Mouse (Mus musculus) liver, embryonic 15.5 days (tissue): Measurements from ENCODE around the gene Fibp. TPM values are rescaled to one million over a fixed set of nuclear protein-coding genes. Genes with fewer than 3 reads are reported as not detected.

Source experiments
- ATAC-seq: fragments of 200-750 bp; cut with Nextera tagmentation; 2 replicates; pipeline ENCODE4 v1.8.0; 2017; ENCODE audit warnings: moderate number of reproducible peaks, mild to moderate bottlenecking, moderate library complexity; ENCODE audit not compliant: insufficient read depth
- H3K27ac ChIP-seq: fragments of 300-500 bp; sonication (generic); replicated peaks from 2 replicates; pipeline ENCODE4 v1.5.1; 2015; ENCODE audit warnings: mild to moderate bottlenecking, inconsistent platforms
- H3K27me3 ChIP-seq: fragments of 300-500 bp; sonication (generic); 2 replicates; pipeline ENCODE4 v1.6.1; 2015; ENCODE audit warnings: mild to moderate bottlenecking, inconsistent platforms
- H3K36me3 ChIP-seq: fragments of 300-500 bp; sonication (generic); replicated peaks from 2 replicates; pipeline ENCODE4 v1.6.1; 2015; ENCODE audit warnings: moderate library complexity, mild to moderate bottlenecking, inconsistent platforms
- H3K4me1 ChIP-seq: fragments of 300-500 bp; sonication (generic); replicated peaks from 2 replicates; pipeline ENCODE4 v1.6.1; 2015; ENCODE audit warnings: inconsistent platforms
- H3K4me2 ChIP-seq: fragments of 300-500 bp; sonication (generic); 2 replicates; pipeline ENCODE4 v1.6.1; 2015; ENCODE audit warnings: moderate library complexity, mild to moderate bottlenecking, inconsistent platforms
- H3K4me3 ChIP-seq: fragments of 300-500 bp; sonication (generic); replicated peaks from 2 replicates; pipeline ENCODE4 v1.5.1; 2015; ENCODE audit warnings: mild to moderate bottlenecking, inconsistent platforms
- H3K9ac ChIP-seq: fragments of 300-500 bp; sonication (generic); 2 replicates; pipeline ENCODE4 v1.6.1; 2015; ENCODE audit warnings: moderate library complexity, mild to moderate bottlenecking, inconsistent platforms
- H3K9me3 ChIP-seq: fragments of 300-500 bp; sonication (generic); replicated peaks from 2 replicates; pipeline ENCODE4 v1.6.1; 2016; ENCODE audit warnings: inconsistent platforms
- WGBS: fragments of 180-500 bp; shearing (Covaris S2); methylation state at CpG from one replicate; pipeline ENCODE4 v1.1.7; 2015; ENCODE audit warnings: mixed read lengths; ENCODE audit not compliant: insufficient replicate concordance; 5-methylcytosine and 5-hydroxymethylcytosine counted together
- polyA plus RNA-seq: library from polyadenylated mRNA; unstranded; fragments of >200 nt; fragmentation: Nextera tagmentation; extraction: Ambion mirVana; gene quantifications from 2 replicates; pipeline ENCODE4 v1.2.1, GENCODE M21; 2015

Fibp gene
- polyA plus RNA-seq, 1 experiment from 2014 or later: 25.3 TPM

DNA sequence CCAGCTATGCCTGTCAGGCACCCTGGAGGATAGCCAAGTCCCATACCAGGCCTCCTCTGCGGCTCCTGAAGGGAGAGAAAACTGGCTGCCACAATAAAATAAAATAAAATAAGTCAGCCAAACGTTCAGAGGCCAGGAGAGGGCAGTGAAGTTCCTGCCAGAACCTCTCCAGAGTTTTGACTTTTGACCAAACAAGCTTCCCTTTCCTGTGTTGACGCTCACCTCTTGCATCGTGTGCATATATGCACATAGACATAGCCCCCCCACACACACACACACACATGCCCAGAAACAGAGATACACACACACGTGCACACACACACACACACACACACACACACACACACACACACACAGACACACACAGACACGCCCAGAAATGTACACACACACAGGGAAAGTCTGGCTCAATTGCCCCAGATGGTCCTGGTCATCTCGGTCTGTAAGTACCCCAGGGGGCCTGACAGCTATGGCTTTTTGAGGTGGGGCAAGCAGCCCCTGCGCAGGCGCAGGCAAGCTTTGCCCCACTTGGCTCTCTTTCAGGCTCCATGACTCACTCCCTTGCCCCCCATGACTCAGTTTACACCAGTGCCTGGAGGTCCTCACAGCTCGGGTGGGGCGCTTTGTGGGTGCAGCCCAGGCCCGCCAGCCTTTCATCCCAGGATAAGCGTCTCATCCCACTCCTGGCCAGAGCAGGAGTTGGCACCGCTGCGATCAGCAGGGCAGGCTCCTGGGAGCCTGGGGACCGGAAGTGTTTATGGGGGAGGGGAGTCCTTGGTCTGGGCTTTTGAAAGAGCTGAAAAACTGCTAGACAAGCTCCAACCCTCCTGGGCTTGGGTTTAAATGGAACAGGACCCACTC, 27.2 kb upstream of the Fibp start:
- WGBS: 5% methylated on average over 16 of the region's 16 CpGs
- H3K4me3 ChIP-seq: peak overlapping the region; percentile 51
- peaks cover 18% of the 10 kb centered on the region for H3K27me3 ChIP-seq
- peak overlapping the region; percentile 64; the same call in 1 of the 2 replicates for H3K27ac ChIP-seq
- H3K4me1 ChIP-seq: peaks cover 17% of the 10 kb centered on the region
- ATAC-seq: peak; percentile 45
- no peaks in the 10 kb centered on the region for H3K9me3 ChIP-seq
- H3K36me3 ChIP-seq: no peaks in the 10 kb centered on the region
- peak overlapping the region; percentile 46; the same call in 1 of the 2 replicates for H3K9ac ChIP-seq
- peak overlapping the region; percentile 81 for H3K4me2 ChIP-seq

DNA sequence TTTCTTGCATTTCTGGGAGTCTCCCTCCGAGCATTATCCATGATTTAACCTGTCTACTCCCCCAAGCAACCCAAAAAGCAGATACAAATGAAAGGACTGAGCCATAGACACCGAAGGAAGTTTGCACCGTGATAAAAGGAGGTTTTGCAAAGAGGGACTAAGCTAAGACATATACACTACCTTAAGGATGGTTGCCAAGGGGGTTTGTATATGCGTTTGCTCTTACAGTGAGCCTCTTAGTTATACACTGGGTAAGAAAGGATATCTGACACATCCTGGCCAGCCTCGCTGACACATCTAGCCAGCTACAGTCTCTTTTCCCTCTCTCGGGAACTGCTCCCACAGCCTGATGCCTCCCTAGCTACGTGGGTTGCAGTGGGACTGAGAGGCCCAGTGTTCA, 26.5 kb upstream of the Fibp start:
- peak overlapping the region; percentile 64; the same call in 1 of the 2 replicates for H3K27ac ChIP-seq
- no peak overlapping the region for H3K4me3 ChIP-seq
- no peak overlapping the region for H3K9ac ChIP-seq
- no peaks in the 10 kb centered on the region for H3K36me3 ChIP-seq
- WGBS: 47% methylated on average over 7 of the region's 7 CpGs
- peaks cover 17% of the 10 kb centered on the region for H3K4me1 ChIP-seq
- no peaks in the 10 kb centered on the region for H3K9me3 ChIP-seq
- H3K27me3 ChIP-seq: peaks cover 18% of the 10 kb centered on the region
- H3K4me2 ChIP-seq: peak overlapping the region; percentile 81
- ATAC-seq: no peak

- H3K4me2 ChIP-seq: no peak overlapping the region
- no peak overlapping the region for H3K27ac ChIP-seq
- H3K36me3 ChIP-seq: no peaks in the 10 kb centered on the region
- H3K27me3 ChIP-seq: peaks cover 60% of the 10 kb centered on the region
- peaks cover 22% of the 10 kb centered on the region for H3K4me1 ChIP-seq
- ATAC-seq: no peak
- 49% methylated on average over 9 of the region's 9 CpGs for WGBS
- no peaks in the 10 kb centered on the region for H3K9me3 ChIP-seq
- H3K4me3 ChIP-seq: no peak overlapping the region
- no peak overlapping the region for H3K9ac ChIP-seq
Measured at GRCm38 (mm10) chr19:5444371-5444908, 16.0 kb upstream of the Fibp start.

DNA sequence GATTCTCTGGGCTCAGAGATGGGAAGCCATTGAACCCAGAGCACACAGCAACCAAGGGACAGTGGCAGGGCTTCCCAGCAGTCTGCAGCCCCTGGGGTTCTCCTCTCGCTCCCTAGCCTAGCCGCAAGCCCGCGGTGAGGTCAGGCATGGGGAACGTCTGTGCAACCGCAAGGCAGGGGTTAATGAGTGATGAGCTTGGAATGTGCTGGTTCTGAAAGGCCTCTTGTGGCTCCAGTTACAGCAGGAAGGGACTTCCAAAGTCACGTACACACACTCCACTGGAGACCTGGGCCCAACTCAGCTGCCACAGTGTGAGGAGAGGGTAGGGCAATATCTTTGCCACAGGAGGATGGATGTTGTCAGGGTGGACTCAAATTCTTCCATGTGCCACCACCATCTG, 15.5 kb upstream of the Fibp start:
- no peaks in the 10 kb centered on the region for H3K9me3 ChIP-seq
- H3K9ac ChIP-seq: no peak overlapping the region
- H3K4me2 ChIP-seq: no peak overlapping the region
- peaks cover 22% of the 10 kb centered on the region for H3K4me1 ChIP-seq
- WGBS: 38% methylated on average over 7 of the region's 7 CpGs
- H3K36me3 ChIP-seq: no peaks in the 10 kb centered on the region
- ATAC-seq: no peak
- H3K27me3 ChIP-seq: peaks cover 65% of the 10 kb centered on the region
- H3K27ac ChIP-seq: no peak overlapping the region
- H3K4me3 ChIP-seq: no peak overlapping the region

- Histone ChIP-seq H3K36me3 (no peaks in the 10 kb centered on the region), H3K9me3 (no peaks in the 10 kb centered on the region), H3K4me2 (no peak overlapping the region), H3K27ac (no peak overlapping the region), H3K4me3 (no peak overlapping the region), H3K27me3 (peaks cover 73% of the 10 kb centered on the region), H3K4me1 (peaks cover 22% of the 10 kb centered on the region), H3K9ac (no peak overlapping the region)
- ATAC-seq: no peak
- 70% methylated on average over 5 of the region's 5 CpGs for WGBS
Measured at GRCm38 (mm10) chr19:5445747-5446146, 14.7 kb upstream of the Fibp start.

DNA sequence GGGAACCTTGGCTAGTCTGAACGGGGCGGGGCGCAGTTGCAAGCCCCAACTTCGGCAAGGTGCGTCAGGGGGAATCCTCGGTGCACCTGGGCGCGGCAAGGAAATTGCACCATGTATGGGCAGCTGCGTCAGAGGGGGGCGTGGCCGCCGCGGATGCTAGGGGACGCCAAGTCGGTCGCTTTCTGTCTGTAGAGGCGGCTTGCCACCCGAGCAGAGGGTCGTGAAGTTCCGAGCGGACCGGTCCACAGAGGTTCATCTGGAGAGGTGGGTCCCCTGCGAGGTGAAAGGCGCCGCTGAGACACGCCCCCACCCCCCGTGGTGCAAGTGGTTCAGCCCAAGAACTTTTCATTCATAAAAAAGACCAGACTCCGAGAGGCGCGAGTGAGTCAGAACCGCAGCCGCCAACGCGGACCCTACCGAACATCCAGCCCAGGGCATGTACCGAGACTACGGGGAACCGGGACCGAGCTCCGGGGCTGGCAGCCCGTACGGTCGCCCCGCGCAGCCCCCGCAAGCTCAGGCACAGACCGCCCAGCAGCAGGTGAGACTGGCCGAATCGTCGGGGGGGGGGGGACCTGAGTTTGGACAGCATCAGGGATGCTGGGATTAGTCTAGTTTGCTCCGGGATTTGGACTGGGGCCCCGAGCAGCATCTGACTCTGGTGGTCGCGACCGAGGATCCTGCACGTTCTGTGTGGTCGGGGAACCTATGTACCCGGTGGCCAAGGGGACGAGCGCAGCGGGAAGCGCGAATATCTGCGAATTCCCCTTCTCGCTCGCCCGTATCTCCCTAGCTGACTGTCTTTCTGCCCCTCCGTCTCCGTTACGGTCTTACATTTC, 12.7 kb upstream of the Fibp start, which contains the start of gene Fosl1:
Fosl1 (plus strand) TSS at position 33 of the 839 bp plus-strand sequence.
- peak within 1 kb of the TSS; percentile 59 for H3K4me3 ChIP-seq
- WGBS: under 1% methylated on average over 70 of the region's 70 CpGs
- peak within 1 kb of the TSS; percentile 90 for H3K4me2 ChIP-seq
- H3K27me3 ChIP-seq: peaks cover 80% of the 10 kb centered on the region
- ATAC-seq: no peak
- H3K36me3 ChIP-seq: no peaks in the 10 kb centered on the region
- peaks cover 22% of the 10 kb centered on the region for H3K4me1 ChIP-seq
- H3K9me3 ChIP-seq: no peaks in the 10 kb centered on the region
- H3K9ac ChIP-seq: peak within 1 kb of the TSS; percentile 9; the same call in 1 of the 2 replicates
- no peak within 1 kb of the TSS for H3K27ac ChIP-seq

DNA sequence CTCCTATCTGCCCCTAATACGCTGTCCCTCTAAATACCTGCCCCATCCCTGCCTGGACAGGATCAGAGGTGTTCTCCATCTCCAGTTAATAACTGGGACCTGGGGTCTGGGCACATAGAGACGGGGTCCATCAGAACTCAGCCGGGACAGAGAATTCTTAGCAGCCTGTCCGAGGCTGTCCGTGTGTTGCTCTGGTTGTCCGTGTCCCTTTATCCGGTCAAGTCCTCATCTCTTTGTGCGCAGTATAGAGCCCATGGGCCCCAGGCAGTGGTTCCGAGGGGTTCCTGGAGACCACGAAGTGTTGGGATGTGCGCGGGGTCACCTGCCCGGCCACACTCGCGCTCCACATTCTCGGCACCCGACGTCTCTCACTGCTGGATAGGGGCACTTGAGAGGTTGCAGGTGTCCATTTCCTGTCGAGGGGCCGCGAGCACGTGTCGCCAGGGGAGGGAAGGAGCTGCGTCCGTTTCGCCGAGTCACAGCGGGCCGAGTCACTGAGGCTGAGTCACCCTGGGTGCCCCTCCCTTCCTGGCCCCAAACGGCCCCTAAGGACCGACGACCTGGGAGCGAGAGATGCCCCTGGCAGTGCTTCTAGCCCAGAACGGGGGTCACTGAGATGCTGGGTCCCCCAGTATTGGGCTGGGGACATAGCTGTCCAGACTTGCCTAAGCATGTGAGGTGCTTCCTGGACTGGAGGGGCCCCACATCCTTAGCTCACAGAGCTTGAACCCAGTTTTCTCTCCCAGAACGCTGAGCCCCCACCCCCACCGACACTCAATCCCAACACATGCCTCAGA, 11.9 kb upstream of the Fibp start:
- peak; percentile 48 for ATAC-seq
- Histone ChIP-seq H3K27me3 (peaks cover 80% of the 10 kb centered on the region), H3K9ac (no peak overlapping the region)

GRCm38 (mm10) chr19:5449673-5450072, 10.7 kb upstream of the Fibp start:
- Histone ChIP-seq H3K36me3 (no peaks in the 10 kb centered on the region), H3K9ac (no peak overlapping the region), H3K27me3 (peaks cover 72% of the 10 kb centered on the region), H3K9me3 (no peaks in the 10 kb centered on the region), H3K27ac (no peak overlapping the region), H3K4me2 (no peak overlapping the region), H3K4me1 (peaks cover 22% of the 10 kb centered on the region), H3K4me3 (no peak overlapping the region)
- 60% methylated on average over 3 of the region's 3 CpGs for WGBS
- no peak for ATAC-seq

More for the DNA sequence above, 11.9 kb upstream of the Fibp start:
- peak overlapping the region; percentile 90 for H3K4me2 ChIP-seq
- peaks cover 22% of the 10 kb centered on the region for H3K4me1 ChIP-seq
- H3K9me3 ChIP-seq: no peaks in the 10 kb centered on the region
- peak overlapping the region; percentile 59 for H3K4me3 ChIP-seq
- no peaks in the 10 kb centered on the region for H3K36me3 ChIP-seq
- no peak overlapping the region for H3K27ac ChIP-seq
- WGBS: 4% methylated on average over 36 of the region's 36 CpGs

- Histone ChIP-seq H3K4me3 (no peak overlapping the region), H3K36me3 (no peaks in the 10 kb centered on the region), H3K4me2 (no peak overlapping the region), H3K27me3 (peaks cover 58% of the 10 kb centered on the region), H3K4me1 (peaks cover 41% of the 10 kb centered on the region), H3K9ac (no peak overlapping the region), H3K27ac (no peak overlapping the region), H3K9me3 (no peaks in the 10 kb centered on the region)
- 44% methylated on average over 6 of the region's 6 CpGs for WGBS
- ATAC-seq: no peak
Measured at GRCm38 (mm10) chr19:5451766-5452165, 8.6 kb upstream of the Fibp start.

DNA sequence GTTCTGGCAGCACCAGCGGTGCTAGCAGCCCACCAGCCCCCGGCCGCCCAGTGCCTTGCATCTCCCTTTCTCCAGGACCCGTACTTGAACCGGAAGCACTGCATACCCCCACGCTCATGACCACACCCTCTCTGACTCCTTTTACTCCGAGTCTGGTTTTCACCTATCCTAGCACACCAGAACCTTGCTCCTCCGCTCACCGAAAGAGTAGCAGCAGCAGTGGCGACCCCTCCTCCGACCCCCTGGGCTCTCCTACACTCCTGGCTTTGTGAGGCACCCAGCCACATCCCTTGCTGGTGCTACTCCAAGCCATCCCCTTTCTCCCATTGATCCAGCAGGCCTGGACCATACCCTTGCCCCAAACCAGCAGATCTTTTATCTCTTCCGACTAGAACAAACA, 5.4 kb upstream of the Fibp start:
- Histone ChIP-seq H3K27ac (no peak overlapping the region), H3K36me3 (no peaks in the 10 kb centered on the region), H3K9ac (no peak overlapping the region), H3K4me3 (no peak overlapping the region), H3K27me3 (peaks cover 28% of the 10 kb centered on the region), H3K9me3 (no peaks in the 10 kb centered on the region), H3K4me2 (peak overlapping the region; percentile 100), H3K4me1 (peaks cover 44% of the 10 kb centered on the region)
- ATAC-seq: no peak
- 73% methylated on average over 12 of the region's 12 CpGs for WGBS
